Mouse (Mus musculus) small intestine, adult 10 weeks (tissue): Measurements from ENCODE around the gene Tmem199. TPM values are rescaled to one million over a fixed set of nuclear protein-coding genes. Genes with fewer than 3 reads are reported as not detected.

ENCODE experiments used
- polyA plus RNA-seq: library from polyadenylated mRNA; stranded (reverse); fragments of 350-450 nt; fragmentation: Illumina TruSeq; extraction: RNeasy Lipid Tissue Mini Kit (QIAGEN cat#74804); gene quantifications from one replicate; pipeline ENCODE4 v1.2.3, GENCODE M21; 2014; ENCODE audit warnings: low replicate concordance

The Tmem199 gene
- 15.1 TPM for polyA plus RNA-seq

GRCm38 (mm10) chr11:78512025-78512957, at the start of gene Tmem199, which contains the start of gene Poldip2:
Tmem199 (minus strand) TSS chr11:78512172.
Poldip2 (plus strand) TSS chr11:78512193.

GRCm38 (mm10) chr11:78550168-78551058, 38.4 kb upstream of the Tmem199 start, which contains the start of gene Tmem97:
Tmem97 (minus strand) TSS chr11:78550777.

GRCm38 (mm10) chr11:78536080-78536689, 24.2 kb upstream of the Tmem199 start, which contains the start of the genes Tnfaip1 and Ift20:
Tnfaip1 (minus strand) TSS chr11:78536332.
Ift20 (plus strand) TSS chr11:78536361.

GRCm38 (mm10) chr11:78502909-78503650, 8.9 kb downstream of the Tmem199 start, which contains the start of gene Sebox:
Sebox (plus strand) TSS chr11:78503447.

GRCm38 (mm10) chr11:78499004-78499403, 13.0 kb downstream of the Tmem199 start, which contains the start of gene Vtn:
Vtn (plus strand) TSS chr11:78499091.

GRCm38 (mm10) chr11:78497544-78498522, 14.1 kb downstream of the Tmem199 start, which contains the start of gene Sarm1:
Sarm1 (minus strand) TSS chr11:78497754.

GRCm38 (mm10) chr11:78465568-78466180, 46.3 kb downstream of the Tmem199 start, which contains the start of gene Slc46a1:
Slc46a1 (plus strand) TSS chr11:78465697.

Other genes with a start within 250 kb of the Tmem199 start
- 1.5 TPM for gene BC030499, start 221.3 kb downstream of the Tmem199 start, polyA plus RNA-seq
- gene Spag5, start 210.6 kb downstream of the Tmem199 start, polyA plus RNA-seq, result 8.9 TPM
- 3.8 TPM for gene Aldoc, start 189.2 kb downstream of the Tmem199 start, polyA plus RNA-seq
- gene Pigs, start 183.8 kb downstream of the Tmem199 start, polyA plus RNA-seq, result 1.9 TPM
- gene Unc119, start 168.7 kb downstream of the Tmem199 start, polyA plus RNA-seq, result not detected
- not detected for gene Foxn1, start 125.6 kb downstream of the Tmem199 start, polyA plus RNA-seq
- 6.7 TPM for gene Slc13a2, start 90.0 kb downstream of the Tmem199 start, polyA plus RNA-seq
- gene Slc46a1, start 46.5 kb downstream of the Tmem199 start, polyA plus RNA-seq, result 8.8 TPM
- gene Sarm1, start 14.4 kb downstream of the Tmem199 start, polyA plus RNA-seq, result not detected
- gene Vtn, start 13.1 kb downstream of the Tmem199 start, polyA plus RNA-seq, result not detected
- gene Sebox, start 8.7 kb downstream of the Tmem199 start, polyA plus RNA-seq, result not detected
- 6.3 TPM for gene Poldip2, start within 50 bp of the Tmem199 start, polyA plus RNA-seq
- gene Tnfaip1, start 24.2 kb upstream of the Tmem199 start, polyA plus RNA-seq, result 53.0 TPM
- 97.4 TPM for gene Ift20, start 24.2 kb upstream of the Tmem199 start, polyA plus RNA-seq
- 24.5 TPM for gene Tmem97, start 38.6 kb upstream of the Tmem199 start, polyA plus RNA-seq
- 34.8 TPM for gene Nlk, start 185.2 kb upstream of the Tmem199 start, polyA plus RNA-seq
- 2.2 TPM for gene Ccnq, start 239.6 kb upstream of the Tmem199 start, polyA plus RNA-seq